Mouse (Mus musculus) spleen, adult 2 months (tissue): ENCODE data around the gene Cbx8. TPM values are rescaled to one million over a fixed set of nuclear protein-coding genes. Genes with fewer than 3 reads are reported as not detected.
A peak's percentile ranks its signal among the peaks of the same experiment; 100 is the strongest.

Experiments used
- DNase-seq, 2 experiments: peaks; one replicate each; pipeline versions ENCODE4 v3.0.0 to v3.0.0-alpha.2; 2012 to 2021; ENCODE audit warnings: low spot score in 2 of 2, low read depth in 1 of 2
- H3K27ac ChIP-seq: fragments of 200-500 bp; 2 replicates; pipeline ENCODE4 v1.5.1; 2012; ENCODE audit warnings: low read length, inconsistent platforms; ENCODE audit not compliant: insufficient read depth
- H3K27me3 ChIP-seq: fragments of 200-500 bp; 2 replicates; pipeline ENCODE4 v1.6.1; 2012; ENCODE audit warnings: mild to moderate bottlenecking, moderate library complexity, low read length, inconsistent platforms; ENCODE audit not compliant: control insufficient read depth, insufficient read depth
- H3K36me3 ChIP-seq: fragments of 200-500 bp; 2 replicates; pipeline ENCODE4 v1.6.1; 2012; ENCODE audit warnings: mild to moderate bottlenecking, low read length, inconsistent platforms; ENCODE audit not compliant: control insufficient read depth, insufficient read depth
- H3K4me1 ChIP-seq: fragments of 200-500 bp; 2 replicates; pipeline ENCODE4 v1.6.1; 2011; ENCODE audit warnings: inconsistent platforms; ENCODE audit not compliant: control insufficient read depth, insufficient read depth, insufficient read length
- H3K4me3 ChIP-seq: fragments of 200-500 bp; 2 replicates; pipeline ENCODE4 v1.5.1; 2011; ENCODE audit warnings: mild to moderate bottlenecking, inconsistent platforms; ENCODE audit not compliant: insufficient read depth, insufficient read length; ENCODE audit errors: extremely low read depth
- CTCF ChIP-seq: fragments of 200-500 bp; IDR thresholded peaks from 2 replicates; pipeline ENCODE4 v1.5.1; 2011; ENCODE audit warnings: mild to moderate bottlenecking, inconsistent platforms; ENCODE audit not compliant: insufficient read depth, insufficient read length, insufficient replicate concordance; ENCODE audit errors: extremely low read depth
- POLR2A ChIP-seq: fragments of 200-500 bp; IDR thresholded peaks from 2 replicates; pipeline ENCODE4 v1.6.1; 2011; ENCODE audit warnings: low read depth, low read length, inconsistent platforms
- WGBS: fragments of 180-500 bp; shearing (Covaris S2); methylation state at CpG from one replicate; pipeline ENCODE4 v1.1.7; 2018; 5-methylcytosine and 5-hydroxymethylcytosine counted together
- polyA plus RNA-seq: library from polyadenylated mRNA; depleted of rRNA; stranded (reverse); fragments of >200 nt; gene quantifications from 2 replicates; pipeline ENCODE4 v1.2.3, GENCODE M21; 2012

The Cbx8 gene
- polyA plus RNA-seq, 1 experiment, result 4.5 TPM

DNA sequence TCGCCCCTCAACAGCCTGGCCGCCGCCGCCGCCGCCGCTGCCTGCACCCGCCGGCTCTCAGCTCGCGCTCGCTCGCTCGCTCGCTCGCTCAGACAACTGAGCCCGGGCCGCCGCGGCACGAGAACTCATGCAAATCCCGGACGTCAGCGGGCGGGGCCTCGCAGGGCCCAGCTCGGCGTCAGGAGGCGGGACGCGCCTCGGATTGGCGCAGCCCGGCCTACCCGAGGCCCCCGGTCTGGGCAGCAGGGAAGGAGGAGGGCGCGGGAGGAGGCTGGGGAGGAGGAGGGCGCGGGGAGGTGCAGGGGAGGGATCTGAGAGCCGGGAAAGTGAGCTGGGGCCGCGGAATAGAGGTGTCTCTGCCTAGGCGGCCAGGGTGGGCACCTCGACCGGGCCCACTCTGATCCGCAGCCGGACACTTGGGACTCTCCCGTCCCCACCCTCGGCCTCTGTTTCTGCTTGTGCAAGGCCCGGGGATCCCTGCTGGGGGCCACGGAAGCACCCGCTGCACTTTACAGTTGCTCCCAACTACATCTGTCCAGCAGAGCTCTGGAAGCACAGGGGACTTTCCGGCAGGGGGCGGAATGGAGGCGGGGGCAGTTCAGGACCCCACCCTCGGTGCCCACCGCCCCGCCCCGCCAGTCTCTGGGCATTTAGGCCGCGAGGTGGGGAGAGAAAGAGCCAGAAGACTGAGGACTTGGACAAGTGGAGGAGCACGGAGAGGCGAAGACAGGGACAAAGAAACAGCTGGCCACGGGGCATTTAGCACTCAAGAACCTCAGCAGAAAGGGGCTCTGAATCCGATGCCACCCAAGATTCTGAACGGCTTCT, 45.6 kb upstream of the Cbx8 start, which contains the start of gene Cbx4:
Gene Cbx4 (minus strand): TSS at position 78 of the 828 bp plus-strand sequence.
- H3K27me3 ChIP-seq, result peaks cover 19% of the 10 kb centered on the region
- WGBS, result 3% methylated on average over 63 of the region's 67 CpGs
- DNase-seq, result peak; percentile 88 to 92
- peak within 1 kb of the TSS; percentile 96 for H3K4me3 ChIP-seq
- peaks cover 7% of the 10 kb centered on the region for H3K36me3 ChIP-seq
- no peak for TF ChIP-seq CTCF
- TF ChIP-seq POLR2A, result peak; percentile 81
- H3K27ac ChIP-seq, result peak within 1 kb of the TSS; percentile 96
- H3K4me1 ChIP-seq, result peaks cover 44% of the 10 kb centered on the region

DNA sequence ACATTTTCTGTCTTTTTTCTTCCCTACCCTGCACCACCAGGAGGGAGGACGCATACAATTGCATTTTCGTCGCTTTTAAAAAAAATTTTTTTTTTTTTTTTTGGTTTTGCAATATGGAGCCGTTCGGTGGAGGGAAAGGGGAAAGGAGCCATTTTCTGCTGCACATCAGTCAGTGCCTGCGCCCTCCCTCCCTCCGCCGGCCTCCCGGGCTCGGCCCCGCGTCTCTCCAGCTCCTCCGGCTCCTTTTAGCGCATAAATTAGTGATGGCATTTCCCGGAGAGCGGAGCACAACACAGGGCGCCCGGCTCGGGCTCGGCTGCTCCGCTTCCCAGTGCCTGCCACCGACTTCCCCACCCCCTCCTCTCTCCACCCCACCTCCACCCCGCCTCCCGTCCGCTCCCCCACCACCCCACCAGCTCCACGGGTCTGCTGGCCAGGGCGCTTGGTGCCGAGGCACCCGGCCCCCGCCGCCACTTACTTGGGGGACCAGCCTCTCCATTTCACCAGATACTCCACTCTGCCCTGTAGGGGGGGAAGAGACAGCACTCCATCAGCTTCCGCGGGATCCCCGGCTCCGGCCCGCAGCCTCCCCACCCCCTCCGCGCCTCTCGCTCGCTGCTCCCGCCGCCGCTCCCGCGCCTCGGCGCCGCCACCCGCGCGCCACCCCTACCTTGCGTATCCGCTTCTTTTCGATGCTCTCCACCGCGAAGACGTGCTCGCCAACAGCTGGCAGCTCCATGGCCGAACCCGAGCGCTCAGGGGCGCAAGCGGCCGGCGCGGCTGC, 44.7 kb upstream of the Cbx8 start:
- H3K4me1 ChIP-seq, result peaks cover 36% of the 10 kb centered on the region
- DNase-seq, result peak in 1 of 2 experiments; percentile 53
- TF ChIP-seq CTCF (no peak), POLR2A (no peak)
- H3K27me3 ChIP-seq, result peaks cover 14% of the 10 kb centered on the region
- H3K36me3 ChIP-seq, result peaks cover 16% of the 10 kb centered on the region
- WGBS, result under 1% methylated on average over 62 of the region's 66 CpGs
- peak overlapping the region; percentile 96 for H3K4me3 ChIP-seq
- peak overlapping the region; percentile 96 for H3K27ac ChIP-seq

DNA sequence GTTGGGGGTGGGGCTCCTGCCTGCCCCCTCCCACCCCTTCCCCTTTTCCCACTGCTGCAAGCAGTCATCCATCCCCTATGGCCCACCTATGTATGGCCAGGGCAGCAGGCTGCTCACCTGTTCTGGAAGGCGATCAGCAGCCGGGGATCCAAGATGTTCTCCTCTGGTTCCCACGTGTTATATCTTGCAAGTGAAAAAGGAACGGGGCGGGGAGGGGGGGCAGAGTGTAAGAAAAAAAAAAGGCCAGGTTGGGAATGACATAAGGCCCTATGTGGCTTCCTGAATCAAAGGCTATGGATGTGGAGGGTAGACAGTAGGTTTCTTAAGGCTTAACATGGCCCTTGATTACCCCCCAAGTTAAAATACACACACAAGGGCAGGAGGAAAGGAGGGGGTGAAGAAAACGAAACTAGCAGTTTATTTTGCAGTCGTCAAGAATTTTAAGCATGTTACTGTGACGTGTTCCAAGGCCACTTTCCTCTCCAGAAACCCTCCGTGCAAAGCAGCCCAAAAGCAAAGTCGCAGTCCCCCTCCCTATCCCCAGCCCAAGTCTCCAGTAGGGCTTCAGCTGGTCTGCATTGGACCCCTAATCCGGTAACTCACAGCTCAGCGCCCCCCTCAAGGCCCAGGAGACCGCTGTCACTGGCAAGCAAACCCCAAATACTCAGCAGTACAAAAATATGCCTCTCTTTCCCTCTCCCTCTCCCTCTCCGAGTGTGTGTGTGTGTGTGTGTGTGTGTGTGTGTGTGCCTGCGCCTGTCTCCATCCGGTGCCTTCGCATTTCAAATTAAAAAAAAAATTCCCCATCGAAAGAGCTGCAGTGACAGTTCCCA, 43.9 kb upstream of the Cbx8 start:
- Histone ChIP-seq H3K27ac (peak overlapping the region; percentile 96), H3K27me3 (peaks cover 6% of the 10 kb centered on the region), H3K36me3 (peaks cover 20% of the 10 kb centered on the region), H3K4me1 (peaks cover 28% of the 10 kb centered on the region), H3K4me3 (peak overlapping the region; percentile 96)
- TF ChIP-seq CTCF (no peak), POLR2A (no peak)
- under 1% methylated on average over 18 of the region's 18 CpGs for WGBS
- peak in 1 of 2 experiments; percentile 36 for DNase-seq

DNA sequence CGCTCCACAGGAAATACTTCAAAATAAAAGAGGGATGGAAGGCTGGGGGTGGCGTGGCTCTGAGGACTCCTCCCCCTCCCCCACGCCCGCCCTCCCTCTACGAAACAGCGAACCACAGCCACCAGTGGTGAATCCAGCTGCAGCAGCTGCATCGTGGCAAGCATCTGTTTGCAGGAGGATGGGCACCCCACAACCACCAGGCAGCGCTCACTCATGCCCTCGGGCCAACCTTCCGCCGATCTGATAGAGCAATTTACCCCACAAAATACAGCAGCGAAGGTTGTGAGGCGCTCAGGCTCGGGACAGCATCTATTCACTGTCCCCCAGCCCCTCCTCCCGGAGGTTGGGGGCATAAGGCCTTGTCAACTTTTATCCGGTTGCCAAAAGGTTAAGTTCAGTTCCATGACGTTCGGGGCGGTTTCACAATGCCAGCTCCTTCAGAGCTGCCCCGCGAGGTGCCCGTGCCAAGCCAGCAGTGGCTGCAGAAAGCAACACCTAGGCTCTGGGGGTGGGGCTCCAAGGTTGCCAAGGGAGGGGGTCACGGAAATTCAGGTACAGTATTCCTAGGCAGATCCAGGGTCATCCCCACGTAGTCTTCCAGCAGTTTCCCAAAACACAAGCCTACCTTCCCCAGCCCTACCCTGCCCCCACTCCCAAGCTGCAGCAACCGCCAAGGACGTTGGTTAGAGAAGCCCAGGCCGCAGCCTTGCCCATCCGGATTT, 43.1 kb upstream of the Cbx8 start:
- 3% methylated on average over 28 of the region's 28 CpGs for WGBS
- TF ChIP-seq POLR2A, result no peak
- TF ChIP-seq CTCF, result peak; percentile 4; the same call in 1 of the 2 replicates
- DNase-seq, result peak in 1 of 2 experiments; percentile 43
- peaks cover 26% of the 10 kb centered on the region for H3K36me3 ChIP-seq
- H3K4me3 ChIP-seq, result peak overlapping the region; percentile 96
- H3K4me1 ChIP-seq, result peaks cover 26% of the 10 kb centered on the region
- peak overlapping the region; percentile 96 for H3K27ac ChIP-seq
- H3K27me3 ChIP-seq, result peaks cover 4% of the 10 kb centered on the region

DNA sequence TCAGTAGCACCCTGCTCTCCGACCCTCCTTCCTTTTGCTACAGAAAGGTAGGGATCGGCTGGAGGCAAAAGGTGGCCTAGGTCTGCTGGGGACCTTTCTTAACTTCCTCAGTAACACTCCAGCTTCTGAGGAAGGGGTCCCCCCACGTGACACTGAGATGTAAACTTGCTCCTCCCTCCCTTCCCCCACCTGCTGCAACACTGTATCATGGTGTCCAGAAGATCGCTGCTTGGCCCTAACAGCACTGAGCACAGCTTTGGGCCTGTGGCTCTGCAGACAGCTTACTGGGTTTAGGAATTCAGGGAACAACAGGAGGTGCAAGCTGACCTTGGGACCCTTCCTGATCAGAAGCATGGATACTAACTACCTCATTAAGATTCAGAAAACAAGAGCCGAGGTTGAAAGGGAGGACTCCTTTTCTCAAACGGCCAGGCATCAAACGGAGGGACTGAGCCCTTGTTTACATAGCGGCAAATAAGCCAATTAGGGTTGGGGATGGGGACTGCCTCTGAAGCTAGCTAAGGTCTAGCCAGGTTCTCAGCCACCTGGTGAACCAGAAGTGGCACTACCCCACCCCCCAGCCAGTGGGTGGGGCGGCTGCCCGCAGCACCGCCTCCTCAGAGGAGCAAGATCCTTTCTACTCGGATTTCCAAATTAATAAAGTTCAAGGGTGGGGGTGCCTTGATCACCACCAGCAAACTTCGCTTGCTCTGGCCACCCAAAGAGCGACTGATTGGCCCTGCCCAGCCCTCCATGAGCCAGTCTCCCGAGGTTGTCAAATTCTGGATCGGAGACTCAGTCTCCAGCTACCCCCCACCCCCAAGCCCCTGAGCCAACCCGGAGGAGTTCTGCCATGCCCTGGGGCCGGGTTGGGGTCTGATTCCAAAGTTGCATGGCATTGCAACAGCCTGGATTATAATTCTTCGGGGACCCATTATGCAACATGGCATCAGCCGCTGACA, 42.1 kb upstream of the Cbx8 start:
- DNase-seq, result peak in 1 of 2 experiments; percentile 19
- Histone ChIP-seq H3K27ac (no peak overlapping the region; the same call in 1 of the 2 replicates), H3K36me3 (peaks cover 26% of the 10 kb centered on the region), H3K4me1 (peaks cover 21% of the 10 kb centered on the region), H3K27me3 (no peaks in the 10 kb centered on the region), H3K4me3 (no peak overlapping the region)
- TF ChIP-seq POLR2A, result no peak
- TF ChIP-seq CTCF, result no peak
- 54% methylated on average over 20 of the region's 20 CpGs for WGBS
